ENCODE assay signal across 20 mouse cellular contexts in the genomic region with DNA sequence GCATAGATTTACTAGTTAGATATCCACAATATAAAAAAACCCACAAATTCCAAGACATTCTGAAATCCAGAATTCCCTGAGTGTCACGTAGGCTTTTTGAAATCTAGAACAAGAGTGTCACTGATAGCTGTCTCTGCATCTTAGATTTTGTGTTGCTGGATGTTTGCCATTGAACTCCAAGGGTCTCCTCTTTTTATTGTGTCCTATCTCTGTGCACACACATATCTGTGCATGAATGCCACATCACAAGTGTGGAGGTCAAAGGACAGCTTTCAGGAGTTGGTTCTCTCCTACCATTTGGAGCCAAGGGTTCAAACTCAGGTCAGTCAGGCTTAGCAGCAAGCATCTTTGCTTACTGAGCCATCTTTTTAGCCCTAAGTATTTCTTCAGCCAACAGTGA. TPM values are rescaled to one million over a fixed set of nuclear protein-coding genes. Genes with fewer than 3 reads are reported as not detected.
DNase-seq lines count a peak whose midpoint lies in the region; ATAC-seq and TF ChIP-seq lines count a peak whose summit lies in the region.
"Had no signal": no experiment of that assay in that cellular context is flagged by ENCODE, and none has a peak within 500 bp of the region (broad histone marks: within the 10 kb centered on the region; RNA-seq: fewer than 3 reads in every experiment).

No protein-coding gene starts in this region.

- 90% methylated on average over 1 of the region's 1 CpGs for WGBS in forebrain, embryonic 13.5 days
- WGBS in forebrain, embryonic 10.5 days: 90% methylated on average over 1 of the region's 1 CpGs
- WGBS in heart, embryonic 15.5 days: 83% methylated on average over 1 of the region's 1 CpGs
- WGBS in heart, adult 2 months: 89% methylated on average over 1 of the region's 1 CpGs
- 94% methylated on average over 1 of the region's 1 CpGs for WGBS in midbrain, embryonic 11.5 days
- WGBS in midbrain, embryonic 13.5 days: 89% methylated on average over 1 of the region's 1 CpGs

- H3K4me2 ChIP-seq in forebrain, embryonic 13.5 days: no peak overlapping the region
- H3K4me2 ChIP-seq in heart, embryonic 15.5 days: no peak overlapping the region
- no peak overlapping the region for H3K4me2 ChIP-seq in midbrain, embryonic 11.5 days
- no peak overlapping the region for H3K4me2 ChIP-seq in midbrain, embryonic 13.5 days (replicated peaks)
- H3K4me2 ChIP-seq: embryonic facial prominence, embryonic 13.5 days; hindbrain, embryonic 12.5 days had no signal

- H3K79me2 ChIP-seq in heart, adult 2 months (replicated peaks; ENCODE audit: control insufficient read depth, insufficient read depth, low read length): 0 out of 2 replicates have a peak, but pooled peaks cover 2% of the 10 kb centered on the region

- peak overlapping the region; percentile 8; the same call in 1 of the 2 replicates for H3K27ac ChIP-seq in forebrain, embryonic 13.5 days
- H3K27ac ChIP-seq in forebrain, embryonic 10.5 days: no peak overlapping the region
- H3K27ac ChIP-seq in heart, embryonic 15.5 days: 0 out of 2 replicates have a peak overlapping the region, but pooled peaks have one; percentile 89
- no peak overlapping the region for H3K27ac ChIP-seq in heart, adult 2 months
- H3K27ac ChIP-seq in midbrain, embryonic 11.5 days (ENCODE audit: low read depth, low read length): no peak overlapping the region
- H3K27ac ChIP-seq in midbrain, embryonic 13.5 days: no peak overlapping the region
- H3K27ac ChIP-seq: embryonic facial prominence, embryonic 13.5 days had no signal

- no peak overlapping the region for H3K4me3 ChIP-seq in forebrain, embryonic 13.5 days
- no peak overlapping the region for H3K4me3 ChIP-seq in forebrain, embryonic 10.5 days
- no peak overlapping the region for H3K4me3 ChIP-seq in heart, embryonic 15.5 days
- H3K4me3 ChIP-seq in heart, adult 2 months: no peak overlapping the region
- no peak overlapping the region for H3K4me3 ChIP-seq in midbrain, embryonic 11.5 days (ENCODE audit: low read depth, low read length)
- H3K4me3 ChIP-seq in midbrain, embryonic 13.5 days (replicated peaks): no peak overlapping the region
- H3K4me3 ChIP-seq: embryonic facial prominence, embryonic 13.5 days; gastrocnemius, adult 2 months; hindbrain, embryonic 12.5 days had no signal

- peaks cover 55% of the 10 kb centered on the region for H3K36me3 ChIP-seq in forebrain, embryonic 13.5 days (ENCODE audit: poor library complexity, severe bottlenecking)
- peaks cover 54% of the 10 kb centered on the region for H3K36me3 ChIP-seq in forebrain, embryonic 10.5 days (replicated peaks)
- H3K36me3 ChIP-seq in heart, embryonic 15.5 days: peaks cover 26% of the 10 kb centered on the region
- no peaks in the 10 kb centered on the region for H3K36me3 ChIP-seq in heart, adult 2 months (ENCODE audit: control insufficient read depth, insufficient read depth, low read length)
- H3K36me3 ChIP-seq in midbrain, embryonic 11.5 days (ENCODE audit: control insufficient read depth, insufficient read depth, low read length): peaks cover 14% of the 10 kb centered on the region
- H3K36me3 ChIP-seq in midbrain, embryonic 13.5 days: peaks cover 50% of the 10 kb centered on the region

- intact Hi-C loops in heart, adult 2 months (cut with DNase I): loop anchor here (2.0 kb wide), 1 partner anchor 251 kb away; no protein-coding TSS in a partner anchor

- no peak overlapping the region for H3K9ac ChIP-seq in forebrain, embryonic 13.5 days
- no peak overlapping the region for H3K9ac ChIP-seq in heart, embryonic 15.5 days
- no peak overlapping the region for H3K9ac ChIP-seq in heart, adult 2 months (ENCODE audit: low read depth, low read length)
- no peak overlapping the region for H3K9ac ChIP-seq in midbrain, embryonic 11.5 days (ENCODE audit: low read length)
- H3K9ac ChIP-seq in midbrain, embryonic 13.5 days (replicated peaks): no peak overlapping the region
- H3K9ac ChIP-seq: hindbrain, embryonic 12.5 days had no signal

- H3K9me3 ChIP-seq in forebrain, embryonic 13.5 days (replicated peaks): no peaks in the 10 kb centered on the region
- no peaks in the 10 kb centered on the region for H3K9me3 ChIP-seq in forebrain, embryonic 10.5 days
- no peaks in the 10 kb centered on the region for H3K9me3 ChIP-seq in heart, embryonic 15.5 days (replicated peaks)
- H3K9me3 ChIP-seq in midbrain, embryonic 11.5 days (ENCODE audit: control insufficient read depth, low read length): no peaks in the 10 kb centered on the region
- H3K9me3 ChIP-seq in midbrain, embryonic 13.5 days: no peaks in the 10 kb centered on the region
- H3K9me3 ChIP-seq: embryonic facial prominence, embryonic 13.5 days; hindbrain, embryonic 12.5 days had no signal

- no peak for ATAC-seq in forebrain, embryonic 13.5 days
- no peak for ATAC-seq in heart, embryonic 15.5 days (replicated peaks; ENCODE audit: insufficient number of reproducible peaks, insufficient read depth, low FRiP score, low read depth)
- no peak for ATAC-seq in midbrain, embryonic 11.5 days (ENCODE audit: low FRiP score)
- no peak for ATAC-seq in midbrain, embryonic 13.5 days
- ATAC-seq: hindbrain, embryonic 16.5 days; inflammation-experienced regulatory T-cells, adult 6 months; intestine, postnatal 0 days had no signal

- H3K27me3 ChIP-seq in forebrain, embryonic 13.5 days: no peaks in the 10 kb centered on the region
- H3K27me3 ChIP-seq in forebrain, embryonic 10.5 days (ENCODE audit: poor library complexity, severe bottlenecking): no peaks in the 10 kb centered on the region
- no peaks in the 10 kb centered on the region for H3K27me3 ChIP-seq in heart, embryonic 15.5 days
- no peaks in the 10 kb centered on the region for H3K27me3 ChIP-seq in heart, adult 2 months (ENCODE audit: control insufficient read depth, insufficient read depth, low read length)
- no peaks in the 10 kb centered on the region for H3K27me3 ChIP-seq in midbrain, embryonic 11.5 days (ENCODE audit: control insufficient read depth, insufficient read depth, low read length)
- H3K27me3 ChIP-seq in midbrain, embryonic 13.5 days: no peaks in the 10 kb centered on the region
- H3K27me3 ChIP-seq: embryonic facial prominence, embryonic 13.5 days; hindbrain, embryonic 12.5 days had no signal

- TF ChIP-seq CTCF in heart, adult 2 months (IDR thresholded peaks at IDR 0.05): no peak

- TF ChIP-seq EP300 in heart, adult 2 months (IDR thresholded peaks at IDR 0.05; ENCODE audit: insufficient read depth, low read depth, low read length): no peak

- no peak for DNase-seq in forebrain, embryonic 10.5 days (ENCODE audit: extremely low spot score, low spot score)
- no peak for DNase-seq in heart, adult 2 months
- peak; percentile 56 for DNase-seq in midbrain, embryonic 11.5 days (ENCODE audit: low spot score, missing footprints)
- DNase-seq: adrenal gland, postnatal 25 days; cerebellum, adult 8-10 months; gastrocnemius, adult 2 months; gastrocnemius, postnatal 25 days; heart, postnatal 4 days had no signal

- peaks cover 39% of the 10 kb centered on the region for H3K4me1 ChIP-seq in forebrain, embryonic 13.5 days
- peaks cover 17% of the 10 kb centered on the region for H3K4me1 ChIP-seq in forebrain, embryonic 10.5 days
- peaks cover 49% of the 10 kb centered on the region for H3K4me1 ChIP-seq in heart, embryonic 15.5 days (replicated peaks)
- H3K4me1 ChIP-seq in heart, adult 2 months (ENCODE audit: control insufficient read depth, insufficient read depth, low read length): peaks cover 4% of the 10 kb centered on the region; the same call in 1 of the 2 replicates
- H3K4me1 ChIP-seq in midbrain, embryonic 11.5 days (ENCODE audit: control insufficient read depth, insufficient read depth, low read length): peaks cover 8% of the 10 kb centered on the region
- peaks cover 29% of the 10 kb centered on the region for H3K4me1 ChIP-seq in midbrain, embryonic 13.5 days (replicated peaks)

- no peak for TF ChIP-seq POLR2A in heart, adult 2 months (IDR thresholded peaks at IDR 0.05; ENCODE audit: insufficient read depth, low read depth, low read length)

RNA-seq across cellular contexts. Expression of a gene that starts 19.3 kb away (rescaled TPM):
- polyA plus RNA-seq in forebrain, embryonic 13.5 days (2015; fragmentation: Nextera tagmentation; extraction: Ambion mirVana): 32.1 and 33.3 TPM in 2 replicates
- polyA plus RNA-seq in forebrain, embryonic 10.5 days (2016; fragmentation: Nextera tagmentation; extraction: Ambion mirVana): 33.5 and 36.1 TPM in 2 replicates
- 25.1 and 34.3 TPM in 2 replicates for polyA plus RNA-seq in heart, embryonic 15.5 days (2015; fragmentation: Nextera tagmentation; extraction: Ambion mirVana)
- 10 to 100 TPM; 18.6 to 20.7 TPM for total RNA-seq in heart, adult 2 months (2021)
- 23.7 and 24.6 TPM in 2 replicates for polyA plus RNA-seq in heart, adult 2 months (2012; rRNA removed)
- 23.1 and 26.0 TPM in 2 replicates for polyA plus RNA-seq in midbrain, embryonic 11.5 days (2014; fragmentation: Nextera tagmentation; extraction: Ambion mirVana)
- polyA plus RNA-seq in midbrain, embryonic 13.5 days (2015; fragmentation: Nextera tagmentation; extraction: Ambion mirVana): 33.1 and 35.5 TPM in 2 replicates

RNA-seq across cellular contexts. Expression of a gene that starts 30.0 kb away (rescaled TPM):
- not detected in 2 replicates for polyA plus RNA-seq in forebrain, embryonic 13.5 days (2015; fragmentation: Nextera tagmentation; extraction: Ambion mirVana)
- not detected in 2 replicates for polyA plus RNA-seq in forebrain, embryonic 10.5 days (2016; fragmentation: Nextera tagmentation; extraction: Ambion mirVana)
- polyA plus RNA-seq in heart, embryonic 15.5 days (2015; fragmentation: Nextera tagmentation; extraction: Ambion mirVana): not detected in 2 replicates
- not detected for total RNA-seq in heart, adult 2 months (2021)
- not detected in 2 replicates for polyA plus RNA-seq in heart, adult 2 months (2012; rRNA removed)
- polyA plus RNA-seq in midbrain, embryonic 11.5 days (2014; fragmentation: Nextera tagmentation; extraction: Ambion mirVana): not detected in 2 replicates
- not detected in 2 replicates for polyA plus RNA-seq in midbrain, embryonic 13.5 days (2015; fragmentation: Nextera tagmentation; extraction: Ambion mirVana)
- total RNA-seq: adrenal gland, adult 2 months; adrenal gland, postnatal 25 days; gastrocnemius, adult 2 months; gastrocnemius, postnatal 25 days; granulocyte monocyte progenitor cell, adult 5-6 weeks; heart, postnatal 4 days had no signal
- polyA plus RNA-seq: adrenal gland, adult 2 months; embryonic facial prominence, embryonic 13.5 days; heart, postnatal 0 days; hindbrain, embryonic 12.5 days; hindbrain, embryonic 16.5 days; inflammation-experienced regulatory T-cells, adult 6 months had no signal

RNA-seq across cellular contexts. Expression of a gene that starts 30.9 kb away (rescaled TPM):
- polyA plus RNA-seq in forebrain, embryonic 13.5 days (2015; fragmentation: Nextera tagmentation; extraction: Ambion mirVana): 0.26 TPM in 1 of 2 replicates, not detected in the other
- polyA plus RNA-seq in forebrain, embryonic 10.5 days (2016; fragmentation: Nextera tagmentation; extraction: Ambion mirVana): not detected in 2 replicates
- polyA plus RNA-seq in heart, embryonic 15.5 days (2015; fragmentation: Nextera tagmentation; extraction: Ambion mirVana): 0.53 and 1.4 TPM in 2 replicates
- under 1 TPM; 0.11 to 0.26 TPM for total RNA-seq in heart, adult 2 months (2021)
- 0.35 and 0.80 TPM in 2 replicates for polyA plus RNA-seq in heart, adult 2 months (2012; rRNA removed)
- polyA plus RNA-seq in midbrain, embryonic 11.5 days (2014; fragmentation: Nextera tagmentation; extraction: Ambion mirVana): 0.08 and 0.22 TPM in 2 replicates
- polyA plus RNA-seq in midbrain, embryonic 13.5 days (2015; fragmentation: Nextera tagmentation; extraction: Ambion mirVana): 0.24 TPM in 2 replicates
- total RNA-seq: ES-E14; gastrocnemius, adult 2 months; granulocyte monocyte progenitor cell, adult 5-6 weeks had no signal

Comparison
In these comparisons a context has a peak if more than half of its experiments do, and no peak if none do; other contexts are left out.
1. H3K27ac ChIP-seq: peak in forebrain, embryonic 13.5 days (single experiment) and heart, embryonic 15.5 days (single experiment); none in forebrain, embryonic 10.5 days (single experiment), heart, adult 2 months (single experiment), midbrain, embryonic 11.5 days (single experiment) and midbrain, embryonic 13.5 days (single experiment).